Mouse (Mus musculus) kidney, postnatal 0 days (tissue): ENCODE results near the gene Slc4a2. TPM values are rescaled to one million over a fixed set of nuclear protein-coding genes. Genes with fewer than 3 reads are reported as not detected.
A peak's percentile ranks its signal among the peaks of the same experiment; 100 is the strongest.

ENCODE experiments used
- ATAC-seq: fragments of 200-750 bp; cut with Nextera tagmentation; replicated peaks from 2 replicates; pipeline ENCODE4 v1.8.0; 2017; ENCODE audit warnings: low read depth, moderate number of reproducible peaks, moderate TSS enrichment, moderate library complexity; ENCODE audit not compliant: low FRiP score
- DNase-seq: peaks from one replicate; pipeline ENCODE4 v3.0.0-alpha.2; 2016; ENCODE audit warnings: low spot score
- H3K27ac ChIP-seq: fragments of 300-500 bp; sonication (generic); 2 replicates; pipeline ENCODE4 v1.5.1; 2014; ENCODE audit warnings: mild to moderate bottlenecking
- H3K27me3 ChIP-seq: fragments of 300-500 bp; sonication (generic); 2 replicates; pipeline ENCODE4 v1.6.1; 2014; ENCODE audit warnings: low read length, mixed read lengths; ENCODE audit not compliant: insufficient read depth
- H3K36me3 ChIP-seq: fragments of 300-500 bp; sonication (generic); 2 replicates; pipeline ENCODE4 v1.6.1; 2014; ENCODE audit warnings: low read length, mixed read lengths; ENCODE audit not compliant: insufficient read depth
- H3K4me1 ChIP-seq: fragments of 300-500 bp; sonication (generic); replicated peaks from 2 replicates; pipeline ENCODE4 v1.6.1; 2014; ENCODE audit warnings: antibody characterized with exemption, low read length, mixed read lengths; ENCODE audit not compliant: insufficient read depth
- H3K4me2 ChIP-seq: fragments of 300-500 bp; sonication (generic); 2 replicates; pipeline ENCODE4 v1.6.1; 2014; ENCODE audit warnings: mild to moderate bottlenecking, low read length, moderate library complexity, mixed read lengths
- H3K4me3 ChIP-seq: fragments of 300-500 bp; sonication (generic); replicated peaks from 2 replicates; pipeline ENCODE4 v1.5.1; 2014; ENCODE audit warnings: low read depth, low read length
- H3K9ac ChIP-seq: fragments of 300-500 bp; sonication (generic); 2 replicates; pipeline ENCODE4 v1.6.1; 2014; ENCODE audit warnings: low read depth, low read length
- H3K9me3 ChIP-seq: fragments of 300-500 bp; sonication (generic); replicated peaks from 2 replicates; pipeline ENCODE4 v1.6.1; 2016; ENCODE audit warnings: low read length, inconsistent platforms, mixed read lengths
- CTCF ChIP-seq: IDR thresholded peaks from 2 replicates; pipeline ENCODE4 v1.5.1; 2016; ENCODE audit warnings: antibody characterized with exemption, low read depth, mild to moderate bottlenecking, moderate library complexity
- WGBS: fragments of 180-500 bp; shearing (Covaris S2); extraction: QIAGEN DNeasy Blood & Tissue Kit; methylation state at CpG from one replicate; pipeline ENCODE4 v1.1.7; 2014; 5-methylcytosine and 5-hydroxymethylcytosine counted together
- polyA plus RNA-seq: library from polyadenylated mRNA; unstranded; fragments of >200 nt; fragmentation: Nextera tagmentation; extraction: Ambion mirVana; gene quantifications from 2 replicates; pipeline ENCODE4 v1.2.1, GENCODE M21; 2015

Slc4a2 gene
- polyA plus RNA-seq, 1 experiment from 2014 or later: 30.8 TPM

GRCm38 (mm10) chr5:24486097-24486496 is 62.5 kb downstream of the Slc4a2 start:
- no peak overlapping the region for H3K9ac ChIP-seq
- no peak overlapping the region for H3K27ac ChIP-seq
- H3K4me3 ChIP-seq: no peak overlapping the region
- H3K36me3 ChIP-seq: peaks cover 40% of the 10 kb centered on the region
- no peaks in the 10 kb centered on the region for H3K27me3 ChIP-seq
- peaks cover 8% of the 10 kb centered on the region; the same call in 1 of the 2 replicates for H3K4me1 ChIP-seq
- 1% methylated on average over 8 of the region's 8 CpGs for WGBS
- DNase-seq (peak; percentile 90), ATAC-seq (no peak)
- no peaks in the 10 kb centered on the region for H3K9me3 ChIP-seq
- H3K4me2 ChIP-seq: no peak overlapping the region
- peak; percentile 95 for TF ChIP-seq CTCF

GRCm38 (mm10) chr5:24486738-24487137 is 63.1 kb downstream of the Slc4a2 start:
- Histone ChIP-seq H3K4me3 (no peak overlapping the region), H3K9me3 (no peaks in the 10 kb centered on the region), H3K36me3 (peaks cover 40% of the 10 kb centered on the region), H3K4me1 (peaks cover 8% of the 10 kb centered on the region; the same call in 1 of the 2 replicates), H3K27me3 (no peaks in the 10 kb centered on the region), H3K27ac (no peak overlapping the region), H3K4me2 (no peak overlapping the region), H3K9ac (no peak overlapping the region)
- ATAC-seq (no peak), DNase-seq (no peak)
- WGBS: 93% methylated on average over 5 of the region's 5 CpGs
- TF ChIP-seq CTCF: no peak

GRCm38 (mm10) chr5:24490413-24490920 is 66.8 kb downstream of the Slc4a2 start:
- Histone ChIP-seq H3K36me3 (peaks cover 55% of the 10 kb centered on the region), H3K4me1 (peaks cover 5% of the 10 kb centered on the region; the same call in 1 of the 2 replicates), H3K9me3 (no peaks in the 10 kb centered on the region), H3K27ac (no peak overlapping the region), H3K4me3 (no peak overlapping the region), H3K9ac (no peak overlapping the region), H3K4me2 (no peak overlapping the region), H3K27me3 (no peaks in the 10 kb centered on the region)
- no peak for ATAC-seq
- 52% methylated on average over 14 of the region's 14 CpGs for WGBS
- DNase-seq: no peak
- no peak for TF ChIP-seq CTCF

Other genes starting within 250 kb of the Slc4a2 start
- gene Kcnh2, start 72.2 kb upstream of the Slc4a2 start, polyA plus RNA-seq: 3.9 and 4.4 TPM in 2 replicates
- 12.8 and 14.0 TPM in 2 replicates for gene Nos3, start 59.0 kb upstream of the Slc4a2 start, polyA plus RNA-seq
- gene Atg9b, start 31.7 kb upstream of the Slc4a2 start, polyA plus RNA-seq: 0.59 and 0.60 TPM in 2 replicates
- gene Abcb8, start 30.2 kb upstream of the Slc4a2 start, polyA plus RNA-seq: 48.6 and 51.7 TPM in 2 replicates
- 0.40 and 0.46 TPM in 2 replicates for gene Asic3, start 10.4 kb upstream of the Slc4a2 start, polyA plus RNA-seq
- 47.2 and 51.3 TPM in 2 replicates for gene Cdk5, start 307 bp upstream of the Slc4a2 start, polyA plus RNA-seq
- gene Fastk, start 21.4 kb downstream of the Slc4a2 start, polyA plus RNA-seq: 117 and 120 TPM in 2 replicates
- gene Tmub1, start 24.0 kb downstream of the Slc4a2 start, polyA plus RNA-seq: 27.0 and 28.0 TPM in 2 replicates
- gene Agap3, start 28.3 kb downstream of the Slc4a2 start, polyA plus RNA-seq: 23.9 and 26.9 TPM in 2 replicates
- 0.04 TPM in 2 replicates for gene Gbx1, start 103.4 kb downstream of the Slc4a2 start, polyA plus RNA-seq
- 0.69 and 0.93 TPM in 2 replicates for gene Asb10, start 117.1 kb downstream of the Slc4a2 start, polyA plus RNA-seq
- 0.12 and 0.19 TPM in 2 replicates for gene 4931409K22Rik, start 133.0 kb downstream of the Slc4a2 start, polyA plus RNA-seq
- 74.4 and 79.6 TPM in 2 replicates for gene Abcf2, start 153.6 kb downstream of the Slc4a2 start, polyA plus RNA-seq
- 26.0 and 27.6 TPM in 2 replicates for gene Chpf2, start 162.9 kb downstream of the Slc4a2 start, polyA plus RNA-seq
- gene Smarcd3, start 200.6 kb downstream of the Slc4a2 start, polyA plus RNA-seq: 16.4 and 19.7 TPM in 2 replicates